Mouse (Mus musculus) lung, postnatal 0 days (tissue): ENCODE data around the gene Them5.

Experiments
- CTCF ChIP-seq: IDR thresholded peaks from 2 replicates; pipeline ENCODE4 v1.5.1; 2016; ENCODE audit warnings: antibody characterized with exemption, mild to moderate bottlenecking
- EP300 ChIP-seq: IDR thresholded peaks from 2 replicates; pipeline ENCODE4 v1.6.1; 2016; ENCODE audit warnings: antibody characterized with exemption, mild to moderate bottlenecking, control low read depth

GRCm38 (mm10) chr3:94388047-94388446 lies 46.1 kb downstream of the Them5 start:
- TF ChIP-seq CTCF = no peak
- TF ChIP-seq EP300 = no peak
